10 mouse cellular contexts compared by ENCODE assay signal in genomic region chr11:77494782-77495181, GRCm38 (mm10). TPM values are rescaled to one million over a fixed set of nuclear protein-coding genes. Genes with fewer than 3 reads are reported as not detected.
DNase-seq lines count a peak whose midpoint lies in the region; ATAC-seq and TF ChIP-seq lines count a peak whose summit lies in the region.
"Had no signal": no experiment of that assay in that cellular context is flagged by ENCODE, and none has a peak within 500 bp of the region (broad histone marks: within the 10 kb centered on the region; RNA-seq: fewer than 3 reads in every experiment).

No protein-coding gene starts in this region.

- H3K36me3 ChIP-seq in testis, adult 2 months (ENCODE audit: control insufficient read depth, insufficient read depth, low read length) = peaks cover 1% of the 10 kb centered on the region
- peaks cover 13% of the 10 kb centered on the region for H3K36me3 ChIP-seq in liver, embryonic 12.5 days

- 0 out of 2 replicates have a peak overlapping the region, but pooled peaks have one; percentile 88 for H3K9ac ChIP-seq in liver, embryonic 12.5 days

- peak overlapping the region; percentile 97; the same call in 1 of the 2 replicates for H3K4me3 ChIP-seq in testis, adult 2 months (ENCODE audit: control insufficient read depth, low read depth, low read length)
- H3K4me3 ChIP-seq in liver, embryonic 12.5 days = peak overlapping the region; percentile 88

- no peak for ATAC-seq in liver, embryonic 12.5 days

- no peak for TF ChIP-seq CTCF in testis, adult 2 months (IDR thresholded peaks at IDR 0.05; ENCODE audit: control insufficient read depth, insufficient read depth, insufficient replicate concordance, low read depth, low read length)

- 69% methylated on average over 6 of the region's 6 CpGs for WGBS in liver, embryonic 12.5 days (ENCODE audit: insufficient replicate concordance)

- H3K27me3 ChIP-seq in testis, adult 2 months (ENCODE audit: control insufficient read depth, insufficient read depth, low read length) = peaks cover 2% of the 10 kb centered on the region; the same call in 1 of the 2 replicates
- peaks cover 12% of the 10 kb centered on the region for H3K27me3 ChIP-seq in liver, embryonic 12.5 days (replicated peaks)

- H3K4me2 ChIP-seq in liver, embryonic 12.5 days = peak overlapping the region; percentile 95

- H3K9me3 ChIP-seq in liver, embryonic 12.5 days (replicated peaks) = no peaks in the 10 kb centered on the region

- peaks cover 51% of the 10 kb centered on the region for H3K4me1 ChIP-seq in testis, adult 2 months (ENCODE audit: control insufficient read depth, insufficient read depth, low read length)
- peaks cover 80% of the 10 kb centered on the region for H3K4me1 ChIP-seq in liver, embryonic 12.5 days

- TF ChIP-seq POLR2A in testis, adult 2 months (IDR thresholded peaks at IDR 0.05; ENCODE audit: control insufficient read depth, low read depth, low read length) = no peak

- peak; percentile 52 for DNase-seq in cerebellum, adult 9-10 months
- DNase-seq in cerebellum, postnatal 10 days = no peak
- DNase-seq in testis, postnatal 10 days (ENCODE audit: low spot score) = no peak
- no peak for DNase-seq in MN1 (ENCODE audit: low spot score)
- DNase-seq in spleen, postnatal 10 days (ENCODE audit: low spot score in 2 of 2) = no peak
- no peak for DNase-seq in gastrocnemius, postnatal 25 days

- H3K27ac ChIP-seq in testis, adult 2 months (ENCODE audit: control insufficient read depth, insufficient read depth, low read depth, low read length) = no peak overlapping the region
- 0 out of 2 replicates have a peak overlapping the region, but pooled peaks have one; percentile 82 for H3K27ac ChIP-seq in liver, embryonic 12.5 days

RNA-seq across cellular contexts. Expression of gene Git1, which starts 1.4 kb away (rescaled TPM):
- polyA plus RNA-seq in testis, adult 2 months (2012; rRNA removed) = 566 and 585 TPM in 2 replicates
- 3.1 and 3.2 TPM in 2 replicates for polyA plus RNA-seq in liver, embryonic 12.5 days (2016; fragmentation: Nextera tagmentation; extraction: Ambion mirVana)
- total RNA-seq in gastrocnemius, postnatal 25 days (2021) = 10 to 100 TPM; 24.1 to 24.6 TPM

RNA-seq across cellular contexts. Expression of gene Ankrd13b, which starts 5.3 kb away (rescaled TPM):
- 2.9 and 3.6 TPM in 2 replicates for polyA plus RNA-seq in testis, adult 2 months (2012; rRNA removed)
- 2.1 and 2.5 TPM in 2 replicates for polyA plus RNA-seq in liver, embryonic 12.5 days (2016; fragmentation: Nextera tagmentation; extraction: Ambion mirVana)
- 1 to 10 TPM; 7.4 to 7.8 TPM for total RNA-seq in gastrocnemius, postnatal 25 days (2021)
- total RNA-seq: monocyte, adult 5-6 weeks had no signal

RNA-seq across cellular contexts. Expression of gene Abhd15, which starts 20.1 kb away (rescaled TPM):
- polyA plus RNA-seq in testis, adult 2 months (2012; rRNA removed) = 0.17 and 0.28 TPM in 2 replicates
- 3.0 and 3.6 TPM in 2 replicates for polyA plus RNA-seq in liver, embryonic 12.5 days (2016; fragmentation: Nextera tagmentation; extraction: Ambion mirVana)
- total RNA-seq in gastrocnemius, postnatal 25 days (2021) = 1 to 10 TPM in 1 of 2 experiments, under 1 TPM in 1; 0.26 to 2.1 TPM

RNA-seq across cellular contexts. Expression of gene Trp53i13, which starts 21.0 kb away (rescaled TPM):
- 46.7 and 54.1 TPM in 2 replicates for polyA plus RNA-seq in testis, adult 2 months (2012; rRNA removed)
- polyA plus RNA-seq in liver, embryonic 12.5 days (2016; fragmentation: Nextera tagmentation; extraction: Ambion mirVana) = 9.3 and 11.1 TPM in 2 replicates
- total RNA-seq in gastrocnemius, postnatal 25 days (2021) = 1 to 10 TPM; 3.6 to 3.7 TPM
- total RNA-seq: monocyte, adult 5-6 weeks had no signal

RNA-seq across cellular contexts. Expression of gene Gm10392, which starts 24.2 kb away (rescaled TPM):
- polyA plus RNA-seq in testis, adult 2 months (2012; rRNA removed) = not detected in 2 replicates
- polyA plus RNA-seq in liver, embryonic 12.5 days (2016; fragmentation: Nextera tagmentation; extraction: Ambion mirVana) = 0.12 and 0.19 TPM in 2 replicates
- total RNA-seq in gastrocnemius, postnatal 25 days (2021) = not detected
- total RNA-seq: monocyte, adult 5-6 weeks had no signal
- polyA plus RNA-seq: brain, embryonic 14.5 days had no signal

Comparison
In these comparisons a context has a peak if more than half of its experiments do, and no peak if none do; other contexts are left out.
1. RNA of gene Git1, which starts 1.4 kb away (polyA plus RNA-seq): 566 to 585 TPM in testis, adult 2 months; 3.1 to 3.2 TPM in liver, embryonic 12.5 days; every median in the first group is over 100 times any median in the second.